Mouse (Mus musculus) kidney, embryonic 16.5 days (tissue): ENCODE measurements around the gene Psmc6. TPM values are rescaled to one million over a fixed set of nuclear protein-coding genes. Genes with fewer than 3 reads are reported as not detected.
A peak's percentile ranks its signal among the peaks of the same experiment; 100 is the strongest.

Experiments used
- ATAC-seq: fragments of 200-750 bp; cut with Nextera tagmentation; 2 replicates; pipeline ENCODE4 v1.8.0; 2017; ENCODE audit warnings: moderate TSS enrichment; ENCODE audit not compliant: low FRiP score, low TSS enrichment
- H3K27ac ChIP-seq: fragments of 300-500 bp; sonication (generic); 2 replicates; pipeline ENCODE4 v1.5.1; 2014; ENCODE audit warnings: low read length
- H3K27me3 ChIP-seq: fragments of 300-500 bp; sonication (generic); 2 replicates; pipeline ENCODE4 v1.6.1; 2014; ENCODE audit warnings: low read length, control low read depth, mixed read lengths; ENCODE audit not compliant: insufficient read depth
- H3K36me3 ChIP-seq: fragments of 300-500 bp; sonication (generic); 2 replicates; pipeline ENCODE4 v1.6.1; 2014; ENCODE audit warnings: low read length, control low read depth, mixed read lengths; ENCODE audit not compliant: insufficient read depth
- H3K4me1 ChIP-seq: fragments of 300-500 bp; sonication (generic); 2 replicates; pipeline ENCODE4 v1.6.1; 2014; ENCODE audit warnings: low read length, control low read depth, mixed read lengths; ENCODE audit not compliant: insufficient read depth
- H3K4me2 ChIP-seq: fragments of 300-500 bp; sonication (generic); replicated peaks from 2 replicates; pipeline ENCODE4 v1.6.1; 2014; ENCODE audit warnings: low read depth, low read length
- H3K4me3 ChIP-seq: fragments of 300-500 bp; sonication (generic); 2 replicates; pipeline ENCODE4 v1.5.1; 2014; ENCODE audit warnings: mild to moderate bottlenecking, low read length
- H3K9ac ChIP-seq: fragments of 300-500 bp; sonication (generic); replicated peaks from 2 replicates; pipeline ENCODE4 v1.6.1; 2014; ENCODE audit warnings: low read length
- H3K9me3 ChIP-seq: fragments of 300-500 bp; sonication (generic); 2 replicates; pipeline ENCODE4 v1.6.1; 2016; ENCODE audit warnings: low read length, control low read depth
- WGBS: fragments of 180-500 bp; shearing (Covaris S2); extraction: QIAGEN DNeasy Blood & Tissue Kit; methylation state at CpG from one replicate; pipeline ENCODE4 v1.1.7; 2014; 5-methylcytosine and 5-hydroxymethylcytosine counted together
- polyA plus RNA-seq: library from polyadenylated mRNA; unstranded; fragments of >200 nt; fragmentation: Nextera tagmentation; extraction: Ambion mirVana; gene quantifications from 2 replicates; pipeline ENCODE4 v1.2.1, GENCODE M21; 2015

The Psmc6 gene
- polyA plus RNA-seq, 1 experiment from 2014 or later: 154 TPM

DNA sequence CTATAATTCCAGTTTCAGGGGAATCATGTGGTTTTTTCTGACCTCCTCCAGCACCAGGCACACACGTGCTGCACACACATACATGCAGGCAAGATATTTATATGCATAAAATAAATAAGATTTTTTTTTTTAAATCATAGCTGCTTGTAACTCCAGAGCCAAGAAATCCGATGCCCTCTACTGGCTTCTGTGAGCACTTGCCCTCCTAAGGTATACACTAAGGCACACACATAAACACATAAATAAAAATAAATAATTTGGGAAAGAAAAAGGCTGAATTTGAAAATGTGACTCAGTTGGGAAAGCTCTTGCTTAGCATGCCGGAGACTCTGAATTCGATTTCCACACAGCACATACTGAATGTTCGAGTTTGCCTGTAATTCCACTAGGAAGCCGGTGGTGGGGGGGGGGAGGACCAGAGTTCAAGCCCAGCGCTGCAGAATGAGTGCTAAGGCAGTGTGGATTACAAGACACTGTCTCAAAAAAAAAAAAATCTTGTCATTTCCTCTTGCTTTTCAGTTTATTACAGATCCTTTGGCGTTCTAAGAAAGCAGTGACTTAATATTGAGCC is 485 bp upstream of the Psmc6 start:
- Histone ChIP-seq H3K9me3 (no peaks in the 10 kb centered on the region), H3K9ac (peak overlapping the region; percentile 35; the same call in 1 of the 2 replicates), H3K4me1 (peaks cover 3% of the 10 kb centered on the region), H3K4me3 (peak overlapping the region; percentile 91), H3K36me3 (peaks cover 17% of the 10 kb centered on the region), H3K27me3 (no peaks in the 10 kb centered on the region), H3K27ac (no peak overlapping the region), H3K4me2 (peak overlapping the region; percentile 48)
- WGBS: 19% methylated on average over 8 of the region's 8 CpGs
- peak; percentile 37; the same call in 1 of the 2 replicates for ATAC-seq

GRCm38 (mm10) chr14:45350931-45351859 is 21.6 kb downstream of the Psmc6 start, which contains the start of gene Styx:
Gene Styx (plus strand): TSS chr14:45351093.
- no peaks in the 10 kb centered on the region for H3K27me3 ChIP-seq
- peaks cover 17% of the 10 kb centered on the region for H3K36me3 ChIP-seq
- H3K9ac ChIP-seq: peak within 1 kb of the TSS; percentile 83
- peaks cover 12% of the 10 kb centered on the region for H3K4me1 ChIP-seq
- 0% methylated on average over 72 of the region's 93 CpGs for WGBS
- H3K27ac ChIP-seq: peak within 1 kb of the TSS; percentile 44
- H3K9me3 ChIP-seq: no peaks in the 10 kb centered on the region
- H3K4me2 ChIP-seq: peak within 1 kb of the TSS; percentile 71
- peak within 1 kb of the TSS; percentile 77 for H3K4me3 ChIP-seq
- ATAC-seq: peak; percentile 99

- Histone ChIP-seq H3K4me2 (no peak overlapping the region), H3K27me3 (no peaks in the 10 kb centered on the region), H3K4me3 (no peak overlapping the region), H3K9ac (no peak overlapping the region), H3K4me1 (no peaks in the 10 kb centered on the region), H3K27ac (no peak overlapping the region), H3K36me3 (peaks cover 17% of the 10 kb centered on the region), H3K9me3 (no peaks in the 10 kb centered on the region)
- no peak for ATAC-seq
- WGBS: 89% methylated on average over 16 of the region's 16 CpGs
These were observed 34.9 kb downstream of the Psmc6 start for GRCm38 (mm10) chr14:45364211-45365195.

DNA sequence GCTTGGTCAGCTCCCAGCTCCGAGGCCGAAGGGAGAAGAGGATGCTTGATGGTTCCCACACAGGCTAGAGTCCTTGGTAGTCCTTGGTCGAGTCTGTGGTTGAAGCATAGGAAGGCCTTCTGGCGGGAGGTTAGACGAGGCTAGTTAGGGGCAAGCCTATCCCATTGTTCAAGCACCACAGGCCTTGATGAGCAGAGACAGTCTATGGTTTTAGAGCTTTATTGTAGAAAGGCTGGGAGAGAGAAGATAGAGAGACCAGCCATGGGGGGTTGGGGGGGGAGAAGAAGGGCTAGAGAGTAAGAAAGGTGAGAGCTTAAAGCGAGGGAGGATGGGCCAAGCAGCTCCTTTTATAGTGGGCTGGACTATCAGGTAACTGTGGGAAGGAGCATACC is 35.6 kb downstream of the Psmc6 start:
- Histone ChIP-seq H3K36me3 (peaks cover 23% of the 10 kb centered on the region), H3K9ac (no peak overlapping the region), H3K4me1 (no peaks in the 10 kb centered on the region), H3K9me3 (peaks cover 5% of the 10 kb centered on the region), H3K27ac (no peak overlapping the region), H3K27me3 (no peaks in the 10 kb centered on the region), H3K4me2 (no peak overlapping the region), H3K4me3 (no peak overlapping the region)
- ATAC-seq: no peak
- 91% methylated on average over 6 of the region's 6 CpGs for WGBS

DNA sequence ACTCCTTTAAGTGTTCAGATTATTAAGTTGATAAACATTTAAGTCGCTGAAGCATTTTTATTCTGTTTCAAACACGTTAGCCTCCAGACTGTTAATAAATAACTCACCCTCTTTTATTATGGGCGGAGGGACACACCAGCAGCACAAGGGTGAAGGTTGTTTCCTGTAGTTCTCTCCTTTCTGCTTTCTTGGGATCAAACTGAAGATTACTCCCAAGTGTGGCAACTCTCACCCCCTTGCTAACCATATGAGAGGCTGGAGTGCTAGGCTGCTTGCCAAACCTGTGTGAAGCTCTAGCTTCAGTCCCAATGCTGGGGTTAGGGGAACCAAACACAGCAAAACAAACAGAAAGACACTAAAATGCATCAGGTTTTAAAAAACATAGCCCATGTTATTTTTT is 49.2 kb downstream of the Psmc6 start:
- Histone ChIP-seq H3K4me2 (no peak overlapping the region), H3K27ac (peak overlapping the region; percentile 4; the same call in 1 of the 2 replicates)

DNA sequence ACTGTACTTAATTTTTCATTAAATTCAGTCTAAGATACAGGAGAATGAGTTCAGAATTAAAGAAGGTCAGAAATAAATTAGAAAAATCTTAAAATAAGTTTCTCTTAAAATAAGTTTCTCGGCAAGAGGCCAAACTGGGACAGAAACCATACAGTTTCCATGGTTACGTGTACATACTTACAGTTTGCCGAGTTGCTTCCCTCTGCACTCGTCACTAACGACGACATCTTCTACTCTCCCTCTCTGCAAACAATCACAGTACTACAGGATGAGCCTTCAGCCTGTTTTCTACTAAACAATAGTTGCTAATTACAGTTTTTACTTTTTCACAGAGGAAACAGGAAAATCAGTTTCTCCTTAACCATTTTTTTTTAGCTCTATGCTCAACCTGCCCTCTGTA is 51.2 kb downstream of the Psmc6 start:
- Histone ChIP-seq H3K27me3 (no peaks in the 10 kb centered on the region), H3K4me3 (no peak overlapping the region), H3K36me3 (peaks cover 21% of the 10 kb centered on the region; the same call in 1 of the 2 replicates), H3K4me1 (no peaks in the 10 kb centered on the region; the same call in 1 of the 2 replicates), H3K9ac (no peak overlapping the region), H3K4me2 (no peak overlapping the region), H3K9me3 (no peaks in the 10 kb centered on the region), H3K27ac (no peak overlapping the region)
- 87% methylated on average over 6 of the region's 6 CpGs for WGBS
- no peak for ATAC-seq

More for the DNA sequence above, 49.2 kb downstream of the Psmc6 start:
- WGBS: 54% methylated on average over 3 of the region's 3 CpGs
- no peaks in the 10 kb centered on the region; the same call in 1 of the 2 replicates for H3K4me1 ChIP-seq
- peaks cover 21% of the 10 kb centered on the region; the same call in 1 of the 2 replicates for H3K36me3 ChIP-seq
- no peak for ATAC-seq
- no peaks in the 10 kb centered on the region for H3K9me3 ChIP-seq
- no peak overlapping the region for H3K4me3 ChIP-seq
- no peaks in the 10 kb centered on the region for H3K27me3 ChIP-seq
- no peak overlapping the region for H3K9ac ChIP-seq

- H3K4me1 ChIP-seq: peaks cover 9% of the 10 kb centered on the region
- H3K4me3 ChIP-seq: no peak overlapping the region
- peaks cover 21% of the 10 kb centered on the region; the same call in 1 of the 2 replicates for H3K36me3 ChIP-seq
- no peak overlapping the region for H3K27ac ChIP-seq
- no peak overlapping the region for H3K4me2 ChIP-seq
- no peak overlapping the region for H3K9ac ChIP-seq
- 87% methylated on average over 4 of the region's 4 CpGs for WGBS
- no peaks in the 10 kb centered on the region for H3K27me3 ChIP-seq
- no peak for ATAC-seq
- no peaks in the 10 kb centered on the region for H3K9me3 ChIP-seq
These were observed 53.3 kb downstream of the Psmc6 start for GRCm38 (mm10) chr14:45382912-45383311.

- no peak overlapping the region for H3K4me2 ChIP-seq
- no peak overlapping the region for H3K9ac ChIP-seq
- no peak for ATAC-seq
- no peaks in the 10 kb centered on the region for H3K27me3 ChIP-seq
- H3K36me3 ChIP-seq: peaks cover 15% of the 10 kb centered on the region; the same call in 1 of the 2 replicates
- H3K9me3 ChIP-seq: no peaks in the 10 kb centered on the region
- H3K27ac ChIP-seq: no peak overlapping the region
- 93% methylated on average over 2 of the region's 2 CpGs for WGBS
- H3K4me3 ChIP-seq: no peak overlapping the region
- peaks cover 10% of the 10 kb centered on the region for H3K4me1 ChIP-seq
These were observed 56.0 kb downstream of the Psmc6 start for GRCm38 (mm10) chr14:45385596-45385995.

DNA sequence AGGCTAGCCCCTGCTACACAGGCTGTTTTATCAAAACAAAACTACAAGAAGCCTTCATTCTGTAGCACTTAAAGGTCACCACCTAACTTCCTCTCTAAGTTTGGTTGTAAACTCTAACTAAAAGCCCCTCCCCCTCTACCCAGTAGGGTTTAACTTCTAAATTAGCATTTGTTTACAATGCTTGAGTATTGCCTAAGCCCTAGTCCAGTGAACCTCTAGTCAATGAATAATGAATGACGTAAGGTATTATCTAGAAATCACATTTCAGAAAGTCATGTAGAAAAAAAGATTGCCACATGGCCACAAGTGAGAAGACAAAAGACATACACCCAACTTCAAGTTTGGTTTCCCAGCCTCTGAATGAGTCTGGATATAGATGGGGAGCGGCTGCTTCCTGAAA is 57.9 kb downstream of the Psmc6 start:
- H3K36me3 ChIP-seq: 0 out of 2 replicates have a peak, but pooled peaks cover 4% of the 10 kb centered on the region
- peak overlapping the region; percentile 86 for H3K4me3 ChIP-seq
- WGBS: 26% methylated on average over 2 of the region's 2 CpGs
- H3K9ac ChIP-seq: peak overlapping the region; percentile 91
- no peak for ATAC-seq
- H3K9me3 ChIP-seq: no peaks in the 10 kb centered on the region
- peak overlapping the region; percentile 82 for H3K27ac ChIP-seq
- H3K4me2 ChIP-seq: peak overlapping the region; percentile 53
- H3K27me3 ChIP-seq: no peaks in the 10 kb centered on the region
- H3K4me1 ChIP-seq: peaks cover 10% of the 10 kb centered on the region
